Mouse (Mus musculus) urinary bladder, postnatal 4 days (tissue): Measurements from ENCODE around the gene Kras.

ENCODE experiments used
- DNase-seq, 2 experiments: peaks; one replicate each; pipeline ENCODE4 v3.0.0; 2021 to 2022; ENCODE audit warnings: low spot score in 2 of 2

The Kras gene

GRCm38 (mm10) chr6:145249291-145250184 lies 501 bp downstream of the Kras start:
- DNase-seq, result peak; percentile 39 to 67

DNA sequence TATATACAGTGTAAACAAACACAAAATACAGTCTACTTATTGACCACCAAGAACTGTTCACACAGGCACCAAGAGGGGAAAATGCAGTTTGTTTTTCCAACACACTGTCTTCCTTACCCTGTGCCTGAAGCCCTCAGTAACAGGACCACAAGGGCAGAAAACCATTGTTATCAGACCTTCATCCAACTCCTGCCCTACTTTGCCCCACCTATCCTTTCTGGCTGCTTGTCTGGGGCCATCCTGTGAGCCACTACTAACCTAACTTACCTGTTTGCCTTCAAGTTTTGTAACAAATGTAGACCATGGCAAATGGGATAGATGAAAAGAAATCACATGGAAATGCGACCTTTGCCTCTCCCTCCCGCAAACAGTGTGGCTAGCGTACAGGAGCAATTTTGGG lies 2.2 kb downstream of the Kras start:
- no peak for DNase-seq

DNA sequence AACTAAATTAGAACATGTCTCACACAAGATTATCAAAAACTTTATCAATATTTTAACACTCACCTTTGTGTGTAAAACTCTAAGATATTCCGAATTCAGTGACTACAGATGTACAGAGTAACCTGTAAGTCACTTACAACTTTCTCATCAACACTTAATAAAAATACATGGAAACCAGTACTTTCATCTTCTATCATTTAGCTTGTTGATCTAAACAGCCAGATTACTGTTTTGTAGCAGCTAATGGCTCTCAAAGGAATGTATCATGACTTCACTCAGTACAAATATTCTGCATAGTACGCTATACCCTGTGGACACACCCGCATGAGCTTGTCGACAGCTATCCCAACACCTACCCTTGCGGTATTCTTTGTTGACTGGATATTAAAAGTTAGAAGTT lies 3.2 kb downstream of the Kras start:
- DNase-seq, result no peak

GRCm38 (mm10) chr6:145242521-145242920 lies 7.5 kb downstream of the Kras start:
- no peak for DNase-seq

GRCm38 (mm10) chr6:145240285-145240684 lies 9.8 kb downstream of the Kras start:
- no peak for DNase-seq

GRCm38 (mm10) chr6:145237148-145237547 lies 12.9 kb downstream of the Kras start:
- no peak for DNase-seq

- DNase-seq, result no peak
Observed at GRCm38 (mm10) chr6:145235367-145235766, 14.7 kb downstream of the Kras start.

GRCm38 (mm10) chr6:145234391-145234790 lies 15.6 kb downstream of the Kras start:
- DNase-seq, result no peak

DNA sequence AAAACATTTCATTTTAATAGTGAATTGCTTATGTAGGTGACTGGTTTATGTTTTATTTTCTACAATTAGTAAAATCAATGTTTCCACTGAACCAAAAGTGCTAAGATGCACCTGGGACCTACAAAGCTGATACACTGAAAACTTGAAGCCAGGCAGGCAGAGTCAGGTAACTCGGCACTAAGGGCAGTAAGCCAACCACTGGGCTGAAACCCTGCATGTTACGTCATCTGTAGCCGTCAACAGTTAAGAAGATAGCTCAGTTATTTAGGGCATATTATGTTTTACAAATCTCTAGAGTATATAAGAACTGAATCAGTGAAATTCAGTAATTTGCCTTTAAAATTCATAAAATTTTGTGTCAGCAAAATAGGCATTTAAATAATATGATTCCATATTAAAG lies 23.7 kb downstream of the Kras start:
- DNase-seq, result no peak

GRCm38 (mm10) chr6:145224246-145224645 lies 25.8 kb downstream of the Kras start:
- DNase-seq, result no peak

GRCm38 (mm10) chr6:145215826-145216225 lies 34.2 kb downstream of the Kras start:
- no peak for DNase-seq

DNA sequence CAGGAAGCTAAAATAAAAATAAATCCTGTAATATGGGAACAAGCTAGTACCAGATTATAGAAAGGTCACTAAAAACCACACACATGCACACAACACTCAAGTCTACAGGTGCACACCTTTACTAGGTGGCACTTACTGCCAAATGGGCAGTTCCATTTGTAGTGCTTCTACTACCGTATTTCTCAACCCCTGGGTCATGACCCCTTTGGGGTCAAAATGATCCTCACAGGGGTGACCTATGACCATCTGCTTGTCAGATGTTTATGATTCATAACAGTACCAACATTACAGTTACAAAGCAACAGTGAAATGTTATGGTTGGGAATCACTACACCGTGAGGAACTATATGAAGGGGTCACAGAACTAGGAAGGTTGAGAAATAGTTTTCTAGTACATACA lies 36.1 kb downstream of the Kras start:
- no peak for DNase-seq

- no peak for DNase-seq
Observed at GRCm38 (mm10) chr6:145211376-145212305, 38.4 kb downstream of the Kras start.

DNA sequence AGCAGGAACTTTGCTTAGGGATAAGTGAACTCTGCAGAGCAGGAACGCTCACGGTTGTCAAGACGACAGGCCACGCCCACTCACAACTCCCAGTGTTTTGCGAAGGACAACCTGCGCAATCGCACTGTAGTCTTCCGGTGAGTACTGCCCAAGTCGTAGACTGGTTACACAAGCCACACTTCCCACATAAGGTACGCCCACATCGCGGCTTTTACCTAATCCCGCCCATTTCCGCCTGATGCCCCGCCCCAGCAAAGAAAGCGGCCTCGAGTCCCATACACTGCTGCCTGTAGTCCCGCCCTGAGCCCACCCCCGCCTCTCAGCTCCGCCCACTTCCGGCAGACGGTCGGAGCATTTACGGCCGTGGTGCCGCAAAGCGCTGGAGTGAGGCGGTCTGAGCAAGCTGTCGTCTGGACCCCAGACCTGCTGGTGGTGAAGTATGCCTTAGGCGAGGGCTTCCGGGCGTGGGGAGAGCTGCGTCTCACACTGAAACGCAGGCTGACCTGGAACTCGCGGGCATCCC lies 39.2 kb downstream of the Kras start, which contains the start of the genes Casc1 and Etfrf1:
TSS of gene Casc1 (minus strand) at position 190 of the 523 bp plus-strand sequence.
TSS of gene Etfrf1 (plus strand) at position 319 of the 523 bp plus-strand sequence.
- peak; percentile 97 to 98 for DNase-seq

GRCm38 (mm10) chr6:145210056-145210680 lies 39.9 kb downstream of the Kras start:
- DNase-seq, result no peak

DNA sequence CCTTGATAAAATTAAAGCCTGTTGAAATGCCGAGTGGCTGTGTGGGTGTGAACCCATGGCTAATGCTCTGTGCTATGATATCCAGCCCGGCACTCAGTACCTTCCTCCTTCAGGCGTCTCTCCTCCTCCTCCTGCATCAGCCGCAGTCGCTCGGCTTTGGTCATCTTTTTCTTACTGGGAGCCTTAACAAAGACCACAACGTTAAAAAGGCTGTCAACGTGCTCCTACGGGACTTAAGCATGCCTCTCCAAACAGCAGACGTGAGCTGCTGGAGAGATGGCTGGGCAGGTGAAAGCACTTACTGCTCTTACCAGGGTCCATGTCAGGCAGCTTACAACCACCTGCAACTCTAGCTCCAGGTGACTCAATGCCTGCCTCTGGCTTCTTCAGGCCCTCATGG lies 44.9 kb downstream of the Kras start:
- DNase-seq, result no peak

DNA sequence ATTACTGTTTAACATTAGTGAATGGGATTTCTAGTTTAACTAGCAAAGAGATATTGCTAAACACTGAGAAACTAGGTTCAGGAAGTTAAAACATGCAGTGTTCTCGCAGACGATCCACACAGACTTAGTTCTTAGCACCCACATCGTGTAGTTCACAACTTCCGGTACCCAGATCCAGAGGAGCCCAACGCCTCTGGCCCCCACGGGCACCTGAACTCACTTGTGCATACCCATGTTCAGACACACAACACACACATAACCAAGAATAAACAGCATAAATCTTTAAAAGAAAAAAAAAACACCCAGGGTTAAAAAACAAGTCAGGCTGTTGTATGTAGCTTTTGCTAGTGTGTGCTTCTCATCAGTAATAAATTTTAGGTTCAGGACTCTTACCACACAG lies 45.6 kb downstream of the Kras start:
- DNase-seq, result no peak

- no peak for DNase-seq
Observed at GRCm38 (mm10) chr6:145202432-145203125, 47.5 kb downstream of the Kras start.

DNA sequence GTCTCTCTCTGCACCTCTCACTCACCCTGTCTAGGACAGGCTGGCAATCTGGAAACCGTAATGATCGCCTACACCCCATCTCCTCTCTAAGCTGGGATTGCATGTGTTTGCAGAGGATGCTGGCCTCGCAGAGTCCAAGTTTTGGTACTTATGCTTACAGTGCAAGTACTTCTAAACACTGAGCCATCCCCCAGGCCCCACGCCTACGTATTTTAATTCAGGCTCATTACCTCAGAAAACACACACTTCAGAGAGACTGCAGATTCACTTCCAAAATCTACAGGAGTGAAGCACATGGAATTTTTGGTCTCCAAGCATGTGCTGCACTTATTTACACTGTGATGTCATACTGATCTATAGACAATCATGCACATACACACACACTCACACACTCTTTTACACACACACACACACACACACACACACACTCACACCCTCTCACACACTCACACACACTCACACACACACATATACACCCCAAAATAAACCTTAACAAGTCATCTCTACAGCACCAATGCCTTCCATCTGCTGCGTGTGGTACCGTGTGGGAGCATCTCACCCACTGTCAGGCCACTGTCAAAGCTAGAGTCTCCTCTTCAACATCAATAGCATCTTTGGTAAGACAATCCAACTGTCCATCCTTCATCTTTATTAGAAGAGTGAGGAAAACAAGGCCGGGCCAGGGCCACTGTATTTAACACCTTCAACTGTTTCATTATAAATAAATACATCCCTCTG lies 51.9 kb downstream of the Kras start:
- DNase-seq, result peak in 1 of 2 experiments; percentile 33

- DNase-seq, result peak in 1 of 2 experiments; percentile 51
Observed at GRCm38 (mm10) chr6:145193446-145193845, 56.6 kb downstream of the Kras start.
